Mouse (Mus musculus) kidney, postnatal 36 days (tissue): ENCODE measurements at regions not wholly inside any gene's neighbourhood (a gene's known extent, or its start where the extent isn't known, plus 50 kb on each side); places are given as distances from the start of the nearest gene placed in this dataset.

ENCODE experiments used
- DNase-seq, 2 experiments: peaks; one replicate each; pipeline ENCODE4 v3.0.0; 2021 to 2022; ENCODE audit warnings: mixed read lengths in 2 of 2

DNA sequence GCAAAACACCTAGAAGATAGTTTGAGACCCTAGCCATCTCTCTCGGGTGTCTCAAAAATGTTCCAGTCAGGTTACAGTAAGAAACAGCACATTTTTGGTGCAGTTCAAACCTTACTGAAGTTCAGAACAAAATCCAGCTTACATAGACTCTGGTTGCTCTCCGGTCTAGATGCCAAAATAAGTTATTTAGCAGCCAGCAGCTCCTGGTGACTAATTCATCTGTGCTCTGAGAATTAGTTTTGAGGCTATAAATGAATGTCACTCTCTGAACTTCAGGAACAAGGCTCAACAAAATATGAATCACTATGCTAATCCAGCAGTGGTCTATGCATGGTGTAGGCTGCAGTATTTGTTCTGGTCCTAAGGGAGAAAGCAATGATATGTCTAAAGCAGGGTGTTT, 238.6 kb downstream of the Rnf152 start:
- DNase-seq: peak in 1 of 2 experiments; percentile 30

- DNase-seq: peak in 1 of 2 experiments; percentile 64
Observed at GRCm38 (mm10) chr1:105116231-105116630, 240.3 kb downstream of the Rnf152 start.

DNA sequence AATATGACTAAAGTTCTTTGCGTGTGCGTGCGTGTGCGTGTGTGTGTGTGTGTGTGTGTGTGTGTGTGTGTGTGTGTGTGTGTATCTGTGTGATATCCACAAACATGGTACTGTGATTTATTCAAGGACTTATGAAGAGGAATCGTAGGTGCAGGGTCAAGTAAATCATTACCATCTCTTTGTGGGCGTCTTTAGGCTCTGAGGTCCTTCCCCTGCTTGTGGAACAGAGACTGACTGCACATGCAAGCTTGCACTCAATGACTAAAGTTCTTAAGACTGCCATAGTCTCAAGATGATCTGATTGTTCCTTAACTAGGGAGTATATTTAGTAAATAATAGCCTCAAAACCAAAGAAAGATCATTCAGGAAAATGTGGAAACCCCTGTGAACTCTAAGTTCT, 241.1 kb downstream of the Rnf152 start:
- DNase-seq: peak; percentile 44 to 67

- DNase-seq: peak; percentile 62 to 83
Observed at GRCm38 (mm10) chr1:105114835-105115234, 241.7 kb downstream of the Rnf152 start.

GRCm38 (mm10) chr1:105112762-105113525, 243.6 kb downstream of the Rnf152 start:
- DNase-seq: no peak

- DNase-seq: no peak
Observed at GRCm38 (mm10) chr1:105111236-105111635, 245.3 kb downstream of the Rnf152 start.

DNA sequence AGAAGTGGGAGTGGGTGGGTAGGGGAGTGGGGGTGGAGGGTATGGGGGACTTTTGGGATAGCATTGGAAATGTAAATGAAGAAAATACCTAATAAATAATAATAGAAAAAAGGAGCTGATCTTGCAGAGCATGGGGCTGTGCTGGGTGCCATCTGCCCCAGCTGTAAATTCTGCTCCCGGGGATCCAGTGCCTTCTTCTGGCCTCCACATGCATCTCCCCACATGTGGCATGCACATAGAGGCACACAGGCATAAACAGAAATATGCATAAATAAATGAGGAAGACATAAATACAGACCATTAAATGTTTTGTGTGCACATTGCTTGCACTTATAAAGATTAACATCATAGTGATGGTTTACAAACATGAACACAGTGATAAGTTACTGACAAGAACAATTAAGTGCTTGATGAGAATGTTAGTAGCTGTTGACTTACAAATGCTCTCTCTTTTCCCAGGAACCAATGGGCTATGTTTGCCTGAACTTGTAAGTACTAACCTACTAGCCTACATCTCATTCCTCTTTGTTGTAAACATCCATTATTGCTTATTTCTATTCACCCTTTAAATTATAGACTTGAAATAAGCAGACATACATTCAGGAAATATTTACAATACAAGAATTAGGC, 245.8 kb downstream of the Rnf152 start:
- no peak for DNase-seq

- DNase-seq: peak in 1 of 2 experiments; percentile 21
Observed at GRCm38 (mm10) chr1:105107836-105108235, 248.7 kb downstream of the Rnf152 start.

- DNase-seq: no peak
Observed at GRCm38 (mm10) chr1:105107257-105107656, 249.3 kb downstream of the Rnf152 start.

DNA sequence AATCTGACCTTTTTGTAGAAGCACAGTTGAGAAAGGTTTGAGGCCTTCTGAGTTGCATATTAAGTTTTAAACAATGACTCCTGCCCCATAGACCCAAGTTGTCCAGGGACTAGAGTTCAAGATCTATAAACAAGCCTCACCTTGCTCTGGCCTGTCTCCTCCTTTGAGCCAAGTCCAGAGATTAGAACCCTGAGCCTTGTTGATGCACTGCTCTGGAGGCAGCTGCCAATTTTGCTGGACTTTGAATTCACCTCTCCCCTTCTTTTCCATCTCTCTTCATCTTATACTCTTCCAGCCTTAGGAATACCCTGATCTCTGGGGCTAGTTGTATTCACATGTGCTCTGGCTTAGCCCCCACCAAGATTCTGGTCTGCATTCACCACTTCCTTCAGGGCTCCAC, 251.3 kb downstream of the Rnf152 start:
- DNase-seq: peak; percentile 38 to 41

GRCm38 (mm10) chr1:105095091-105095490, 261.4 kb downstream of the Rnf152 start:
- no peak for DNase-seq

DNA sequence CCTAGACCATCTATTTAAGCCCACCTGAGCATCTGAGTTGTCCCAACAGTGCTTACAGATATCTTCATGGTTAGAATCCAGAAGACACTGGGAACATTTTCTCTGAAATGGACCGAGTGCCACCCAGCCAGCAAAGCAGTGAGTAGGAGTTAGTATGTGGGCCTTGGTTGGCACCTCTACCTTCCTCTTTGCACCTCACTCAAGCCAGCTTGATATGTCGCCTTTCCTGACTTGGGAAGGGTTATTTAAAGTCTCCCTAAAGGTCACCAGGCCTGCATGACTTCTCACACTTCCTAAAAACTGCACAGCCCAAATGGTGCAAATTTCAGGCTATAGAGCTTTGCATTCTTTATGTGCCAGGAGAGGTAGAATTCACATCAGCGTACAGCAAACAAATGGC, 262.0 kb downstream of the Rnf152 start:
- DNase-seq: no peak

- DNase-seq: no peak
Observed at GRCm38 (mm10) chr1:105093875-105094274, 262.6 kb downstream of the Rnf152 start.

GRCm38 (mm10) chr1:105093012-105093411, 263.5 kb downstream of the Rnf152 start:
- DNase-seq: peak in 1 of 2 experiments; percentile 35

DNA sequence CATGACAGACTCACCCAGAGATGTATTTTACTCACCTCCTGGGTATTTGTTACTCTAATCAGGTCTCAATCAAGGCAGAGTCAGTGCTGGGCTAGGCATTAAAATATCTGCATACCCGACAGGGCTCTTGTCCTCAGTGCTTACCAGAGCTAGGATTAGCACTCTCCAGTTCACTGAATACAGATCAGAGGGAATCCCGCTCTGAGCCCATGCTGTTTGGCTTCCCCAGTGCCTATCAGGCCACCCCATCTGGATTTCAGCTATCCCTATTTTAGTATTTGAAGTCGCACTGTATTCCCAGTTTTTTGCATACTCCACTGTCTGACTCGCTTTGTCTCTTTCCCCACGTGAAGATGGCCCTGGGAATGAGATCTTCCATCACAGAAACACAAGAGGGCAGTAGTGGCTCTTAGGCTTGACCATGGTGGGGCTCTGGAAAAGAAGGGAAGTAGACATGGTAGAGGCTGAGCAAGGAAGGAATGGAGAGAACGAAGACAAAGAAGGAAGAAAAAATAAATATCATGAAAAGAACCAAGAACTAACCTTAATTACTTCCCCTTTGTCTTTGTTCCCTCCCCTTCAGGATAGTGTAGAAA, 264.1 kb downstream of the Rnf152 start:
- DNase-seq: peak; percentile 40 to 49

DNA sequence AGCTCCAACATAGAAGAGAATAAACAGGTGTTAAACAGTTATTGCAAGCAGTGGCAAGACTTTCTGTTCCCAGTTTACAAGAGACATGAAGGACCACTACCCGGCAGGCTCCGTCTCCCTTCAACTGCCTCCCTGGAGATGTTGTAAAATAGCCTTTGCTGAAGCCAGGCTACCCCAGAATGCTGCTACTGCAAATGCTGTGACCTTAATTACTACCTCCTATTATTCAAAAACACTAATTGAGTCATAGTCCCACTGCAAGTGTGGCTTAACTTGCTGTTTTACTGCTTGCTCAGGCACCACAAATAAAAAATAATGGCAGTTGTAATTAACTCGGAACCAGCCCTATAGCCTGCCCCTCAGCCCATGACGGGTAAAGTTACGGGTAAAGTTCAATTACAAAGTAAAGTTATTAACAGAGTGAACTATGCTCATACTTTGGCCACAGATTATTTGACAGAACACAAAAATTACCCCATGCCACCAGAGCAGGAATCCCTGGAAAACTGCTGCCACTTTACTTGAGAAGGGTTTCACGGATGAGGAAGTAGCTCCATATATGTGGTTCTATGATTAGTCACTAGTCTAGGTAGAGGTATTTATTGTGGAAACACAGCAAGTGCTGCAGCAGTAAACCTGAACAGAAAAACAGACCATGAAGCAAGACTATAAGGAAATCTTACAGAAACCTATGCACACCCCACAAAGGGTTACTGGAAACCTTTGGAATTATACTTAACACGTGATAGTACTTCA, 267.6 kb downstream of the Rnf152 start:
- DNase-seq: peak; percentile 33 to 36

DNA sequence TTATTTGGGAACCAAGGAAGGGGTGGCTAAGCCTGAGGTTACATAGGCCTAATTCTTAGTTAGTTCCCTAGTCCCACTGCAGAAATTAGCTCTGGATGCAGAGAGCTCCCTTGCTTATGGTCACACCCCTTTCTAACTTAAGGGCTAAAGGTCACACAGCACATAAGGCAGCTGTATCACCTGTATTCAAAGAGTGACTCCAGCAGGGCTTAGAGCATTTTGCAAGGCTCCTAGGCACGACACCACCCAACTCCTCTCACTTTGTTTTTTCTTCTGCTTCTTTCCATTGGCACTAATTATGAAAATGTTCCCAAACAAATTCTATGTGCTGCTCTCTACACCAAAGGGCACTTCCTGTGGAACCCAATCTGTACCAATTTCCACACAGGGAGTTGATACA, 268.9 kb downstream of the Rnf152 start:
- DNase-seq: no peak

DNA sequence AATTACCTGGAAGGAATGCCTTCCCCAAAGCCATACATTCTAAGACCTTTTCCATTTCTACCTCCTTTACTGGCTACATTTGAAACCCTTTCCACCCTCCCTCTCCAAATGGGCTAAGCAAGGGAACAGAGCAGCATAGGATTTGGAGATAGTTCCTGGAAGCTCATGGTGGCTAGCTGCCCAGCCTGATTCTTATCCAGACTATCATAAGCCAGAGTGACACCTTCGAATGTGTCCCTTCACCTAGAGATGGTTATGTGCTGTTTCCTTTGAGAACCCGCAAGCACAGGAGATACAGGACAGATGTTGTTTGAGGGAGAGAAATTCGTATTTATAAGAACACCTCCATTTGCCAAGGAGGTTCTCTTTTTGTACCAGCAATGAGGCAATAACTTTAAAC, 272.0 kb downstream of the Rnf152 start:
- no peak for DNase-seq

DNA sequence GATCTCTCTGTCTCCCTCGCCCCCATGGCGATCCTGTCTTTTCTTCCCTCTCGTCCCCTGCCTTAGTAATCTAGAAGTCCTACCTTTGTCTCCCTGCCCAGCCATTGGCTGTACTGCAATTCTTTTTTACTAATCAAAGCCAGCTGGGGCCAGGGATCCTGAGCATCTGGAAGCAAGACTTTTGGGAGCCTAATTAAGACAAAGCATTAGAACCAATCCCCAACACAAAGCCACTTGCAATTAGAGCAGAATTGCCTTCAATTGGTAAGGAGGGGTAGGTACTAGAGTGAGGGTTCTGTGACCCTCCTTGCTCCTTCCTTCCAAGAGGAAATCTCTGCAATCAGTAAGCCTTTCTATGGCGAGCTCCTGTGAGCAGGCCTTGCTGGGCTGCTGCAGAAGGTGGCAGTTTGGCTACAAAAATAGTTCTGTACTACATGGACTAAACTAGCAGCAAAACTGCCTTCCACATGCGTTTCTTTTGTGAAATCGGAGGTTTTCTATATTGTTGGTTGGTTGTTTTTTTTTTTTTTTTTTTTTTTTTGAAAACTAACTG, 272.9 kb downstream of the Rnf152 start:
- DNase-seq: no peak

DNA sequence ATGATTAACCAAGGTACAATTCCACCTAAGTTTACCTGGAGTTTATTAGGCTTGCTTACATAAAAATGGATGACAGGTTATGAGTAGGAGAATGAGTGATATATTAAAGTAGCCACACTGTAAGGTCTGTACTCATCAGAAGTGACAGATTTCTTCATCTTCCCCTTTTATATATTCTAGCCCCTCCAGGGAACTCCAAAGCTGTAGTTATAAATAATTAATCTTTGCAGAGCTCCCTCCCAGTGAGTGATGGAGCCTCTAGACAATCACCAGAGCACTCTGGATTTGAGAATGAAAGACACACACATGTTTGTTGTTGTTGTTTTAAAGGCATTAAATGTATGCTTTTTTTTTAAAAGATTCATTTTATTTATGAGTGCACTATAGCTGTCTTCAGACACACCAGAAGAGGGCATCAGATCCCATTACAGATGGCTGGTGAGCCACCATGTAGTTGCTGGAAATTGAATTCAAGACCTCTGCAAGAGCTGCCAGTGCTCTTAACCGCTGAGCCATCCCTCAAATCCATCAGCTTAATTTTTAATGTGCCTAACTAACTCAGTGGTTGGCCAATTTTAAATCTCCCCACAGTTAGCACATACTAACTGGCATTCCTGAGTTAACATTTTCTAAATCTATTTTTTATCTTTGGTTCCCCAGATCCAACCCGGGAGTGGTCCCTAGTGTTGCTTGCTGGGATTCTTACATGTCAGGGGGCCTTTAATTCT, 273.5 kb downstream of the Rnf152 start:
- peak in 1 of 2 experiments; percentile 12 for DNase-seq

GRCm38 (mm10) chr1:105081942-105082341, 274.6 kb downstream of the Rnf152 start:
- no peak for DNase-seq

GRCm38 (mm10) chr1:105079437-105079836, 277.1 kb downstream of the Rnf152 start:
- no peak for DNase-seq
